9 mouse cellular contexts compared by ENCODE assay signal in genomic region chr7:143067897-143068296, GRCm38 (mm10). TPM values are rescaled to one million over a fixed set of nuclear protein-coding genes. Genes with fewer than 3 reads are reported as not detected.
DNase-seq lines count a peak whose midpoint lies in the region; ATAC-seq and TF ChIP-seq lines count a peak whose summit lies in the region.
"Had no signal": no experiment of that assay in that cellular context is flagged by ENCODE, and none has a peak within 500 bp of the region (broad histone marks: within the 10 kb centered on the region; RNA-seq: fewer than 3 reads in every experiment).

No protein-coding gene starts in this region.

- peak in 1 of 2 experiments; percentile 34 for DNase-seq in cerebellum, adult 2 months
- DNase-seq in cerebellum, postnatal 25 days = no peak
- no peak for DNase-seq in lung, postnatal 4 days
- no peak for DNase-seq in thymus, postnatal 36 days
- no peak for DNase-seq in retina, embryonic 14.5 days (ENCODE audit: low spot score)

- 25% methylated on average over 3 of the region's 3 CpGs for WGBS in cerebellum, adult 2 months
- WGBS in lung, embryonic 16.5 days = 76% methylated on average over 3 of the region's 3 CpGs
- 61% methylated on average over 3 of the region's 3 CpGs for WGBS in hindbrain, embryonic 15.5 days
- 52% methylated on average over 3 of the region's 3 CpGs for WGBS in neural tube, embryonic 15.5 days

- no peaks in the 10 kb centered on the region for H3K27me3 ChIP-seq in cerebellum, adult 2 months (ENCODE audit: control insufficient read depth, insufficient read depth, low read length)
- H3K27me3 ChIP-seq in lung, embryonic 16.5 days (ENCODE audit: control insufficient read depth, insufficient read depth, low read depth, low read length) = no peaks in the 10 kb centered on the region
- H3K27me3 ChIP-seq in hindbrain, embryonic 15.5 days = no peaks in the 10 kb centered on the region
- no peaks in the 10 kb centered on the region for H3K27me3 ChIP-seq in neural tube, embryonic 15.5 days (replicated peaks)

- no peaks in the 10 kb centered on the region for H3K9me3 ChIP-seq in lung, embryonic 16.5 days (ENCODE audit: control insufficient read depth, low read length)
- H3K9me3 ChIP-seq in hindbrain, embryonic 15.5 days = no peaks in the 10 kb centered on the region
- no peaks in the 10 kb centered on the region for H3K9me3 ChIP-seq in neural tube, embryonic 15.5 days (replicated peaks)

- no peak overlapping the region for H3K4me2 ChIP-seq in lung, embryonic 16.5 days (ENCODE audit: low read depth, low read length)
- peak overlapping the region; percentile 78 for H3K4me2 ChIP-seq in hindbrain, embryonic 15.5 days
- peak overlapping the region; percentile 66 for H3K4me2 ChIP-seq in neural tube, embryonic 15.5 days

- peak overlapping the region; percentile 84 for H3K27ac ChIP-seq in cerebellum, adult 2 months (ENCODE audit: insufficient read depth, low read length)
- H3K27ac ChIP-seq in lung, embryonic 16.5 days (ENCODE audit: low read length) = peak overlapping the region; percentile 98
- peak overlapping the region; percentile 97 for H3K27ac ChIP-seq in hindbrain, embryonic 15.5 days (replicated peaks)
- peak overlapping the region; percentile 93 for H3K27ac ChIP-seq in neural tube, embryonic 15.5 days (replicated peaks)

- no peak overlapping the region for H3K4me3 ChIP-seq in cerebellum, adult 2 months (replicated peaks; ENCODE audit: insufficient read depth, low read depth, low read length)
- no peak overlapping the region for H3K4me3 ChIP-seq in lung, embryonic 16.5 days (ENCODE audit: low read length)
- H3K4me3 ChIP-seq in hindbrain, embryonic 15.5 days = peak overlapping the region; percentile 90
- H3K4me3 ChIP-seq in neural tube, embryonic 15.5 days (replicated peaks) = peak overlapping the region; percentile 83

- H3K4me1 ChIP-seq in cerebellum, adult 2 months (ENCODE audit: control insufficient read depth, insufficient read depth, low read length) = peaks cover 20% of the 10 kb centered on the region
- H3K4me1 ChIP-seq in lung, embryonic 16.5 days (replicated peaks; ENCODE audit: control insufficient read depth, insufficient read depth, low read length) = peaks cover 22% of the 10 kb centered on the region
- H3K4me1 ChIP-seq in hindbrain, embryonic 15.5 days (replicated peaks) = peaks cover 29% of the 10 kb centered on the region
- H3K4me1 ChIP-seq in neural tube, embryonic 15.5 days = peaks cover 48% of the 10 kb centered on the region

- peaks cover 49% of the 10 kb centered on the region for H3K36me3 ChIP-seq in lung, embryonic 16.5 days (ENCODE audit: control insufficient read depth, insufficient read depth, low read length)
- peaks cover 48% of the 10 kb centered on the region for H3K36me3 ChIP-seq in hindbrain, embryonic 15.5 days
- peaks cover 47% of the 10 kb centered on the region for H3K36me3 ChIP-seq in neural tube, embryonic 15.5 days

- H3K9ac ChIP-seq in lung, embryonic 16.5 days (ENCODE audit: low read length) = no peak overlapping the region
- no peak overlapping the region for H3K9ac ChIP-seq in hindbrain, embryonic 15.5 days
- H3K9ac ChIP-seq in neural tube, embryonic 15.5 days (replicated peaks) = peak overlapping the region; percentile 52; the same call in 1 of the 2 replicates

- TF ChIP-seq CTCF in cerebellum, adult 2 months (IDR thresholded peaks at IDR 0.05; ENCODE audit: borderline replicate concordance, insufficient read depth, low read depth, low read length) = no peak

- TF ChIP-seq POLR2A in cerebellum, adult 2 months (IDR thresholded peaks at IDR 0.05; ENCODE audit: borderline replicate concordance, insufficient read depth, low read length) = no peak

- no peak for ATAC-seq in lung, embryonic 16.5 days (ENCODE audit: low read depth)
- no peak for ATAC-seq in hindbrain, embryonic 15.5 days (ENCODE audit: low FRiP score, low read depth)
- ATAC-seq in neural tube, embryonic 15.5 days (ENCODE audit: low FRiP score) = no peak

RNA-seq across cellular contexts. Expression of gene Tssc4, which starts 1.2 kb away (rescaled TPM):
- polyA plus RNA-seq in cerebellum, adult 2 months (2012; rRNA removed) = 101 and 106 TPM in 2 replicates
- polyA plus RNA-seq in lung, embryonic 16.5 days (2015; fragmentation: Nextera tagmentation; extraction: Ambion mirVana) = 98.9 and 100 TPM in 2 replicates
- polyA plus RNA-seq in hindbrain, embryonic 15.5 days (2015; fragmentation: Nextera tagmentation; extraction: Ambion mirVana) = 94.1 and 99.2 TPM in 2 replicates
- 92.9 and 94.5 TPM in 2 replicates for polyA plus RNA-seq in neural tube, embryonic 15.5 days (2015; fragmentation: Nextera tagmentation; extraction: Ambion mirVana)

RNA-seq across cellular contexts. Expression of gene Cd81, which starts 15.4 kb away (rescaled TPM):
- 841 and 916 TPM in 2 replicates for polyA plus RNA-seq in cerebellum, adult 2 months (2012; rRNA removed)
- polyA plus RNA-seq in lung, embryonic 16.5 days (2015; fragmentation: Nextera tagmentation; extraction: Ambion mirVana) = 765 and 788 TPM in 2 replicates
- 439 and 445 TPM in 2 replicates for polyA plus RNA-seq in hindbrain, embryonic 15.5 days (2015; fragmentation: Nextera tagmentation; extraction: Ambion mirVana)
- polyA plus RNA-seq in neural tube, embryonic 15.5 days (2015; fragmentation: Nextera tagmentation; extraction: Ambion mirVana) = 493 and 522 TPM in 2 replicates

RNA-seq across cellular contexts. Expression of gene Trpm5, which starts 26.5 kb away (rescaled TPM):
- 0.10 and 0.13 TPM in 2 replicates for polyA plus RNA-seq in cerebellum, adult 2 months (2012; rRNA removed)
- 3.9 and 4.8 TPM in 2 replicates for polyA plus RNA-seq in lung, embryonic 16.5 days (2015; fragmentation: Nextera tagmentation; extraction: Ambion mirVana)
- polyA plus RNA-seq in hindbrain, embryonic 15.5 days (2015; fragmentation: Nextera tagmentation; extraction: Ambion mirVana) = 1.8 and 2.7 TPM in 2 replicates
- 1.8 and 3.9 TPM in 2 replicates for polyA plus RNA-seq in neural tube, embryonic 15.5 days (2015; fragmentation: Nextera tagmentation; extraction: Ambion mirVana)
- polyA plus RNA-seq: cortical plate, adult 2 months had no signal

RNA-seq across cellular contexts. Expression of gene Kcnq1, which starts 38.3 kb away (rescaled TPM):
- 0.54 and 1.6 TPM in 2 replicates for polyA plus RNA-seq in cerebellum, adult 2 months (2012; rRNA removed)
- 7.1 and 9.6 TPM in 2 replicates for polyA plus RNA-seq in lung, embryonic 16.5 days (2015; fragmentation: Nextera tagmentation; extraction: Ambion mirVana)
- polyA plus RNA-seq in hindbrain, embryonic 15.5 days (2015; fragmentation: Nextera tagmentation; extraction: Ambion mirVana) = 1.1 and 1.5 TPM in 2 replicates
- polyA plus RNA-seq in neural tube, embryonic 15.5 days (2015; fragmentation: Nextera tagmentation; extraction: Ambion mirVana) = 0.88 and 1.9 TPM in 2 replicates

Comparison
In these comparisons a context has a peak if more than half of its experiments do, and no peak if none do; other contexts are left out.
1. H3K4me3 ChIP-seq: peak in hindbrain, embryonic 15.5 days (single experiment) and neural tube, embryonic 15.5 days (single experiment); none in cerebellum, adult 2 months (single experiment) and lung, embryonic 16.5 days (single experiment).
2. Peak in every context shown above with its lines, with median percentiles within 50 percentile points of each other: H3K27ac ChIP-seq.